Mouse (Mus musculus): Measurements from ENCODE around the gene Olfr288. TPM values are rescaled to one million over a fixed set of nuclear protein-coding genes. Genes with fewer than 3 reads are reported as not detected.

Olfr288 gene
- polyA plus RNA-seq (2021; fragmentation: Nextera tagmentation) = 0.15 and 0.16 TPM in 2 replicates
- long read RNA-seq, experiment 1, partial matches to known transcripts = 0 of 1 reads
- long read RNA-seq, experiment 1, other reads (novel, unspliced or antisense) = 0 of 1 reads
- long read RNA-seq, experiment 2 = 0 reads

GRCm38 (mm10) chr15:98195442-98195841, at the start of gene Olfr288:
TSS of gene Olfr288 (minus strand) at chr15:98195542.

GRCm38 (mm10) chr15:98234350-98234749, 39.0 kb upstream of the Olfr288 start, which contains the start of gene Olfr286:
TSS of gene Olfr286 (minus strand) at chr15:98234450.

GRCm38 (mm10) chr15:98220877-98221276, 25.5 kb upstream of the Olfr288 start, which contains the start of the genes Gm44579 and Olfr287:
TSS of gene Gm44579 (minus strand) at chr15:98220977.
TSS of gene Olfr287 (minus strand) at chr15:98221056.

GRCm38 (mm10) chr15:98166963-98167644, 28.2 kb downstream of the Olfr288 start, which contains the start of gene Ccdc184:
TSS of gene Ccdc184 (plus strand) at chr15:98167158.

GRCm38 (mm10) chr15:98165525-98165924, 29.8 kb downstream of the Olfr288 start, which contains the start of gene Asb8:
TSS of gene Asb8 (minus strand) at chr15:98165625.

Other genes with a start within 250 kb of the Olfr288 start
- 52.2 and 69.5 TPM in 2 replicates for gene Tmem106c, start 231.3 kb downstream of the Olfr288 start, polyA plus RNA-seq (2021; fragmentation: Nextera tagmentation)
- gene Col2a1, start 190.8 kb downstream of the Olfr288 start, polyA plus RNA-seq (2021; fragmentation: Nextera tagmentation) = 0.16 and 0.18 TPM in 2 replicates
- 138 and 159 TPM in 2 replicates for gene Pfkm, start 103.0 kb downstream of the Olfr288 start, polyA plus RNA-seq (2021; fragmentation: Nextera tagmentation)
- 2.0 and 2.9 TPM in 2 replicates for gene Senp1, start 101.8 kb downstream of the Olfr288 start, polyA plus RNA-seq (2021; fragmentation: Nextera tagmentation)
- gene Asb8, start 29.9 kb downstream of the Olfr288 start, polyA plus RNA-seq (2021; fragmentation: Nextera tagmentation) = 76.3 and 86.3 TPM in 2 replicates
- 9.3 and 21.0 TPM in 2 replicates for gene Ccdc184, start 28.4 kb downstream of the Olfr288 start, polyA plus RNA-seq (2021; fragmentation: Nextera tagmentation)
- 0.09 and 0.17 TPM in 2 replicates for gene Gm44579, start 25.4 kb upstream of the Olfr288 start, polyA plus RNA-seq (2021; fragmentation: Nextera tagmentation)
- gene Olfr287, start 25.5 kb upstream of the Olfr288 start, polyA plus RNA-seq (2021; fragmentation: Nextera tagmentation) = 4.3 and 7.3 TPM in 2 replicates
- not detected in 2 replicates for gene Olfr286, start 38.9 kb upstream of the Olfr288 start, polyA plus RNA-seq (2021; fragmentation: Nextera tagmentation)
- not detected in 2 replicates for gene H1fnt, start 61.8 kb upstream of the Olfr288 start, polyA plus RNA-seq (2021; fragmentation: Nextera tagmentation)
- gene Zfp641, start 100.6 kb upstream of the Olfr288 start, polyA plus RNA-seq (2021; fragmentation: Nextera tagmentation) = 2.7 and 3.1 TPM in 2 replicates
- not detected in 2 replicates for gene Olfr285, start 121.8 kb upstream of the Olfr288 start, polyA plus RNA-seq (2021; fragmentation: Nextera tagmentation)
- gene Olfr284, start 145.4 kb upstream of the Olfr288 start, polyA plus RNA-seq (2021; fragmentation: Nextera tagmentation) = not detected in 2 replicates
- not detected in 2 replicates for gene Olfr283, start 185.4 kb upstream of the Olfr288 start, polyA plus RNA-seq (2021; fragmentation: Nextera tagmentation)
- not detected in 2 replicates for gene Olfr282, start 235.7 kb upstream of the Olfr288 start, polyA plus RNA-seq (2021; fragmentation: Nextera tagmentation)